Mouse (Mus musculus) CH12.LX (cell line): Measurements from ENCODE around the gene Mea1.

ENCODE experiments used
- CTCF ChIP-seq, 2 experiments: IDR thresholded peaks in 1 of 2; conservative IDR thresholded peaks in 1 of 2; 2 replicates each; pipeline ENCODE4 v1.5.1; 2011 to 2012; ENCODE audit warnings: low read depth in 2 of 2, low read length in 2 of 2, improper control_type of control experiment in 1 of 2, inconsistent platforms in 1 of 2, mild to moderate bottlenecking in 1 of 2, moderate library complexity in 1 of 2
- MYC ChIP-seq: IDR thresholded peaks from 2 replicates; pipeline ENCODE4 v1.6.1; 2011; ENCODE audit warnings: low read depth, mild to moderate bottlenecking, improper control_type of control experiment, low read length
- POLR2A ChIP-seq: IDR thresholded peaks from 2 replicates; pipeline ENCODE4 v1.6.1; 2011; ENCODE audit warnings: low read depth, mild to moderate bottlenecking, improper control_type of control experiment, low read length
- SMC3 ChIP-seq: IDR thresholded peaks from 2 replicates; pipeline ENCODE4 v1.6.1; 2011; ENCODE audit warnings: low read depth, low read length, improper control_type of control experiment
- USF1 ChIP-seq: IDR thresholded peaks from 2 replicates; pipeline ENCODE4 v1.6.1; 2014; ENCODE audit warnings: low read depth, mild to moderate bottlenecking, inconsistent platforms, low read length, improper control_type of control experiment

- TF ChIP-seq SMC3 (no peak), CTCF (conservative IDR thresholded peaks at IDR 0.05 in 1 of 2, IDR thresholded peaks at IDR 0.05 in 1 of 2; ENCODE audit: low read depth in 2 of 2, low read length in 2 of 2) (no peak), POLR2A (no peak), MYC (no peak), USF1 (no peak)
These were observed 7.3 kb downstream of the Mea1 start for GRCm38 (mm10) chr17:46685913-46686312.
